Mouse (Mus musculus): Measurements from ENCODE around the gene Cpxm2. TPM values are rescaled to one million over a fixed set of nuclear protein-coding genes. Genes with fewer than 3 reads are reported as not detected.

Cpxm2 gene
- polyA plus RNA-seq, 1 experiment from 2014 or later = 1.6 TPM

GRCm38 (mm10) chr7:132181586-132182198, 27.2 kb upstream of the Cpxm2 start:
- Histone ChIP-seq H3K4me1 (ENCODE audit: control insufficient read depth, insufficient read depth, low read length) (no peaks in the 10 kb centered on the region), H3K9ac (ENCODE audit: low read depth, low read length) (no peak overlapping the region), H3K36me3 (ENCODE audit: control insufficient read depth, insufficient read depth, low read length) (no peaks in the 10 kb centered on the region), H3K27ac (ENCODE audit: low read depth, low read length) (no peak overlapping the region), H3K9me3 (ENCODE audit: control insufficient read depth, low read length) (no peaks in the 10 kb centered on the region), H3K4me2 (replicated peaks; ENCODE audit: low read depth, low read length) (no peak overlapping the region), H3K27me3 (ENCODE audit: control insufficient read depth, insufficient read depth, low read length) (no peaks in the 10 kb centered on the region), H3K4me3 (ENCODE audit: low read length) (no peak overlapping the region)
- ATAC-seq (ENCODE audit: low FRiP score, low TSS enrichment) = no peak
- WGBS = 86% methylated on average over 4 of the region's 4 CpGs

- ATAC-seq (ENCODE audit: low FRiP score, low TSS enrichment) = no peak
- Histone ChIP-seq H3K4me3 (ENCODE audit: low read length) (no peak overlapping the region), H3K27me3 (ENCODE audit: control insufficient read depth, insufficient read depth, low read length) (no peaks in the 10 kb centered on the region), H3K27ac (ENCODE audit: low read depth, low read length) (no peak overlapping the region), H3K4me1 (ENCODE audit: control insufficient read depth, insufficient read depth, low read length) (no peaks in the 10 kb centered on the region), H3K36me3 (ENCODE audit: control insufficient read depth, insufficient read depth, low read length) (no peaks in the 10 kb centered on the region), H3K9ac (ENCODE audit: low read depth, low read length) (no peak overlapping the region), H3K9me3 (ENCODE audit: control insufficient read depth, low read length) (no peaks in the 10 kb centered on the region), H3K4me2 (replicated peaks; ENCODE audit: low read depth, low read length) (no peak overlapping the region)
- 91% methylated on average over 3 of the region's 3 CpGs for WGBS
These were observed 26.5 kb upstream of the Cpxm2 start for GRCm38 (mm10) chr7:132181042-132181441.

GRCm38 (mm10) chr7:132179049-132179448, 24.5 kb upstream of the Cpxm2 start:
- no peak overlapping the region for H3K27ac ChIP-seq (ENCODE audit: low read depth, low read length)
- no peak overlapping the region for H3K9ac ChIP-seq (ENCODE audit: low read depth, low read length)
- H3K4me3 ChIP-seq (ENCODE audit: low read length) = no peak overlapping the region
- H3K4me2 ChIP-seq (replicated peaks; ENCODE audit: low read depth, low read length) = no peak overlapping the region
- no peak for ATAC-seq (ENCODE audit: low FRiP score, low TSS enrichment)
- no peaks in the 10 kb centered on the region for H3K4me1 ChIP-seq (ENCODE audit: control insufficient read depth, insufficient read depth, low read length)
- H3K27me3 ChIP-seq (ENCODE audit: control insufficient read depth, insufficient read depth, low read length) = no peaks in the 10 kb centered on the region
- no peaks in the 10 kb centered on the region for H3K36me3 ChIP-seq (ENCODE audit: control insufficient read depth, insufficient read depth, low read length)
- H3K9me3 ChIP-seq (ENCODE audit: control insufficient read depth, low read length) = no peaks in the 10 kb centered on the region
- WGBS = 55% methylated on average over 1 of the region's 1 CpGs

- H3K9me3 ChIP-seq (ENCODE audit: control insufficient read depth, low read length) = no peaks in the 10 kb centered on the region
- no peak overlapping the region for H3K4me3 ChIP-seq (ENCODE audit: low read length)
- H3K27me3 ChIP-seq (ENCODE audit: control insufficient read depth, insufficient read depth, low read length) = no peaks in the 10 kb centered on the region
- no peaks in the 10 kb centered on the region for H3K4me1 ChIP-seq (ENCODE audit: control insufficient read depth, insufficient read depth, low read length)
- ATAC-seq (ENCODE audit: low FRiP score, low TSS enrichment) = no peak
- WGBS = 85% methylated on average over 5 of the region's 5 CpGs
- H3K36me3 ChIP-seq (ENCODE audit: control insufficient read depth, insufficient read depth, low read length) = no peaks in the 10 kb centered on the region
- H3K4me2 ChIP-seq (replicated peaks; ENCODE audit: low read depth, low read length) = no peak overlapping the region
- H3K27ac ChIP-seq (ENCODE audit: low read depth, low read length) = no peak overlapping the region
- H3K9ac ChIP-seq (ENCODE audit: low read depth, low read length) = no peak overlapping the region
These were observed 20.2 kb upstream of the Cpxm2 start for GRCm38 (mm10) chr7:132174787-132175186.

GRCm38 (mm10) chr7:132174296-132174695, 19.8 kb upstream of the Cpxm2 start:
- Histone ChIP-seq H3K4me3 (ENCODE audit: low read length) (no peak overlapping the region), H3K36me3 (ENCODE audit: control insufficient read depth, insufficient read depth, low read length) (no peaks in the 10 kb centered on the region), H3K27ac (ENCODE audit: low read depth, low read length) (no peak overlapping the region), H3K27me3 (ENCODE audit: control insufficient read depth, insufficient read depth, low read length) (no peaks in the 10 kb centered on the region), H3K9me3 (ENCODE audit: control insufficient read depth, low read length) (no peaks in the 10 kb centered on the region), H3K9ac (ENCODE audit: low read depth, low read length) (no peak overlapping the region), H3K4me2 (replicated peaks; ENCODE audit: low read depth, low read length) (no peak overlapping the region), H3K4me1 (ENCODE audit: control insufficient read depth, insufficient read depth, low read length) (no peaks in the 10 kb centered on the region)
- no peak for ATAC-seq (ENCODE audit: low FRiP score, low TSS enrichment)
- WGBS = 85% methylated on average over 2 of the region's 2 CpGs

- no peak overlapping the region for H3K4me2 ChIP-seq (replicated peaks; ENCODE audit: low read depth, low read length)
- no peak overlapping the region for H3K4me3 ChIP-seq (ENCODE audit: low read length)
- no peaks in the 10 kb centered on the region for H3K9me3 ChIP-seq (ENCODE audit: control insufficient read depth, low read length)
- WGBS = 79% methylated on average over 5 of the region's 5 CpGs
- H3K4me1 ChIP-seq (ENCODE audit: control insufficient read depth, insufficient read depth, low read length) = no peaks in the 10 kb centered on the region
- H3K36me3 ChIP-seq (ENCODE audit: control insufficient read depth, insufficient read depth, low read length) = no peaks in the 10 kb centered on the region
- no peaks in the 10 kb centered on the region for H3K27me3 ChIP-seq (ENCODE audit: control insufficient read depth, insufficient read depth, low read length)
- no peak overlapping the region for H3K9ac ChIP-seq (ENCODE audit: low read depth, low read length)
- ATAC-seq (ENCODE audit: low FRiP score, low TSS enrichment) = no peak
- H3K27ac ChIP-seq (ENCODE audit: low read depth, low read length) = no peak overlapping the region
These were observed 17.7 kb upstream of the Cpxm2 start for GRCm38 (mm10) chr7:132172220-132172619.

- Histone ChIP-seq H3K4me2 (replicated peaks; ENCODE audit: low read depth, low read length) (no peak overlapping the region), H3K4me1 (ENCODE audit: control insufficient read depth, insufficient read depth, low read length) (no peaks in the 10 kb centered on the region), H3K27me3 (ENCODE audit: control insufficient read depth, insufficient read depth, low read length) (no peaks in the 10 kb centered on the region), H3K4me3 (ENCODE audit: low read length) (no peak overlapping the region), H3K36me3 (ENCODE audit: control insufficient read depth, insufficient read depth, low read length) (no peaks in the 10 kb centered on the region), H3K27ac (ENCODE audit: low read depth, low read length) (no peak overlapping the region), H3K9me3 (ENCODE audit: control insufficient read depth, low read length) (no peaks in the 10 kb centered on the region), H3K9ac (ENCODE audit: low read depth, low read length) (no peak overlapping the region)
- WGBS = 69% methylated on average over 5 of the region's 5 CpGs
- no peak for ATAC-seq (ENCODE audit: low FRiP score, low TSS enrichment)
These were observed 17.2 kb upstream of the Cpxm2 start for GRCm38 (mm10) chr7:132171716-132172115.

- no peak for ATAC-seq (ENCODE audit: low FRiP score, low TSS enrichment)
- Histone ChIP-seq H3K4me3 (ENCODE audit: low read length) (no peak overlapping the region), H3K27ac (ENCODE audit: low read depth, low read length) (no peak overlapping the region), H3K9ac (ENCODE audit: low read depth, low read length) (no peak overlapping the region), H3K27me3 (ENCODE audit: control insufficient read depth, insufficient read depth, low read length) (no peaks in the 10 kb centered on the region), H3K4me2 (replicated peaks; ENCODE audit: low read depth, low read length) (no peak overlapping the region), H3K4me1 (ENCODE audit: control insufficient read depth, insufficient read depth, low read length) (no peaks in the 10 kb centered on the region), H3K36me3 (ENCODE audit: control insufficient read depth, insufficient read depth, low read length) (no peaks in the 10 kb centered on the region), H3K9me3 (ENCODE audit: control insufficient read depth, low read length) (no peaks in the 10 kb centered on the region)
- 65% methylated on average over 7 of the region's 7 CpGs for WGBS
These were observed 15.1 kb upstream of the Cpxm2 start for GRCm38 (mm10) chr7:132169419-132170169.

- Histone ChIP-seq H3K27me3 (ENCODE audit: control insufficient read depth, insufficient read depth, low read length) (no peaks in the 10 kb centered on the region), H3K27ac (ENCODE audit: low read depth, low read length) (no peak overlapping the region), H3K4me3 (ENCODE audit: low read length) (no peak overlapping the region), H3K4me2 (replicated peaks; ENCODE audit: low read depth, low read length) (no peak overlapping the region), H3K36me3 (ENCODE audit: control insufficient read depth, insufficient read depth, low read length) (no peaks in the 10 kb centered on the region), H3K9me3 (ENCODE audit: control insufficient read depth, low read length) (no peaks in the 10 kb centered on the region), H3K4me1 (ENCODE audit: control insufficient read depth, insufficient read depth, low read length) (no peaks in the 10 kb centered on the region), H3K9ac (ENCODE audit: low read depth, low read length) (no peak overlapping the region)
- no peak for ATAC-seq (ENCODE audit: low FRiP score, low TSS enrichment)
- 79% methylated on average over 4 of the region's 4 CpGs for WGBS
These were observed 12.7 kb upstream of the Cpxm2 start for GRCm38 (mm10) chr7:132167239-132167638.
